Mouse (Mus musculus): ENCODE results near the gene Ebp.

The Ebp gene

DNA sequence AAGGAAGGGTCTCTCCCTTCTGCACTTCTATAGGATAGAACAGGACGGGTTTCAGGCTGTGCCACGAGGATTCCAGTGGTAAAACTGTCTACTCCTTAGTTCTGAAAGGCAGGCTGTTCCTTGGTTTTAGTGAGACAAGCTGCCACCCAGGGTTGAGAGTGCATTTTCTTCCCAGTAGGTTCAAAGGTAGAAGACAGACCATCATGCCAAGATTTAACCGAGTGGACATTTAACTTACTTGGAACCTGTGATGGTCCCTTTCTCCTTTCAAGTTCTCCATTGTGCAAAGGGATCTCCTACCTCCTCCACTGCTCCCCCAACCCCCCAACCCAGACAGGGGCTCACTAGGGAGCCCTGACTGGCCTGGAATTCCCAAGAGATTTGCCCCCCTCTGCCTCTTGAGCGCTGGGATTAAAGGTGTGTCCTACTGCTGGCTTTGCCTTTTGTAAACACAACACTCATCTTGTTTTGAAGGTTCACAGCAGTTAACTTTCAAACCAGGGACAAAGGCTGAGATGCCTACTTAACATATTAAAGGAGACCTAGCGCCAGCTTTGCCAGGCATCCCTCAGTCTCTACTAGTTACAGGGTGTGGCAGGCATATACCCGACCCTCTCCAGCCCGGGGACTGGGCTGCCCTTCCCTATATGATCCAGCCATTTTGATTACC, 10.3 kb downstream of the Ebp start:
- no peak for DNase-seq (ENCODE audit: low spot score in 2 of 2)

DNA sequence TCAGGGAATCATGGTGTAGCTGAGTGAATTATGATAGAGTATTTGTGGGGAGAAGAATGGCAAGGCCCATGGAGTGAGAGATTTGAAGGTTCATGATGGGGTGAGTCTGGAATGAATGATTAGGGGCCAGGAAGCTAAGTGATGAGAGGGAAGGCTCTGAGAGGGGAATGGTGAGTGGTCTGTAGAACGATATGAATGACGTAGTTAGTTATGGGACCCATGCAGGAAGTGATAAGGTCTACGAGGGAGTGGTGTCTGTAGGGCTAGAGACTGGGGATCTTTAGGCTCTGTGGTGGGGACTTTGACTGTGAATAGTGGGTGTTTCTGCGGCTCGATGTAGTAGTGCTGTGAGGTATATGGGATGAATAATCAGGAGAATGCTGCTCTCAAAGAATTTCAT, 13.7 kb downstream of the Ebp start:
- DNase-seq (ENCODE audit: low spot score in 2 of 2), result no peak

DNA sequence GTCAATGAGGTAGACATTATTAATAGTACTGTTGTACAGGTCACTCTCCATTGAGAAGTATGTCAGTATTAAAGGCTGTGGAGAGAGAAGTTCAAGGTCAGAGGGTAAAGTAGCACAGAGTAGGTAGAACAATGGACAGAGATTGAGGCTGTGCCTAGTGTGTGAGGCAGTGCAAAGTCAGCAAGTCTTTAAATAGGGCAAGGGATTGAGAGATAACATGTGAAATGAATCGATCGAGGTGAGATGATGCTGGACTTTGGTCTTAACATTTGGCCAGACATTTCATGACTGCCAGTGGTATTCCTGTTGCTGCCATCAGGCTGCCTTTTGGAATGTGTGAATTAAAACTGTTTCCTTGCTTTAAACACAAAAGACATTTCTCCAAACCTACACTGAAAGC, 14.4 kb downstream of the Ebp start:
- DNase-seq (ENCODE audit: low spot score in 2 of 2), result no peak

DNA sequence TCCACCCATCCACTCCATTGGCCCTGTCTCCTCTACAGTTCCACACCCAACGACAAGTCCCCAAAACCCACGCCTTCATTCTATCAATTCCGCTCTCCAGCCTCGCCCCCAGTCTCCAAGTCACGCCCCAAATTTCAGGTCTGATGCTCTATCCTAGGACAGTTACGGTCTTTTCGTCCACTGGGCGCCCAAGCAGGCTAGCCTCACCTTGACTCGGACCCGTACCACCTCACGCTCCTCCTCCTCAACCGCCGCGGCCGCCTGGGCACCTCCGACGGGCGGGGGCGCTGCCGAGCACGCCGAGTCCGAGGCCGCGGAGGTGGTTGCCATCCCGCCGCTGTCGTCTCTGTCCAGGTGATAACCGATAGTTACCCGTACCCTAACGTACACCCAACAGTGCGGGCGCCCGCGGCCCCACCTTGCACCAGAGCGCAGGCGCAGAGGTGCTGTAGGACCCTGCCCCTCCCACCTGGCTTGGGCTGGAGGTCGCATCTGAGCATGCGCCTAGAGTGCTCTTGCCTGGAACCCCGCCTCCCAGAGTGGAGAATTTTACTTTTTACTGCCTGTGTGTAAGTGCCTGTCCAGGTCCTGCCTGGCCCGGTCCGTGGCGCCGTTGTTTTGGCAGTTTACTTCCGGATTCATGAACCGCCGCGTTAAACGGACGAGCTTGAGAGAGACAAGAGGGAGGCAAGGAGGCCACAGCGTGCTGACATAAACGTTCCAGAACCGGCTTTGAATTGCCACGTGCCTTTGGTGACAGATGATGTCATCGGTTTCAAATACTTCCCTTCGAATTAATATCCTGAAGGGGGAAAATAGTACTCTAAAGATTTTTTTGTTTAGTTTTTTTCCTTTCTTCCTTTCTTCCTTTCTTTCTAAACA, 17.6 kb downstream of the Ebp start, which contains the start of gene Tbc1d25:
Gene Tbc1d25, minus strand, starts transcription at position 678 of the 882 bp plus-strand sequence.
- peak; percentile 58 to 83 for DNase-seq (ENCODE audit: low spot score in 2 of 2)

DNA sequence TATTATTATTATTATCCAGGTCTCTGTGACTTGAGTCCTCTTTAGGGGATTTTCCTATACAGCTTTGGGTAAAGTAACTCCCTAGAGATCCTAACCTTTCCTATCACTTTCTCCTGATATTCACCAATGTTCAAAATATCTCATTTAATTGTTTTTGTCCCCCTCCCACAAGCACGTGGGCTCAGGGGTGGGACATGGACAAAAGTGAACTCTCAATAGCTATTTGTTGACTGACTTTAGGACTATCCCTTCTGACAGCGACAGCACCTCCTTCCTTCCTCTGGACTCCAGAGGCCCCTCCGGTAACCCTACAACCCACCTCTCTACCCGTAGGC, 18.2 kb downstream of the Ebp start:
- DNase-seq (ENCODE audit: low spot score in 2 of 2), result no peak

DNA sequence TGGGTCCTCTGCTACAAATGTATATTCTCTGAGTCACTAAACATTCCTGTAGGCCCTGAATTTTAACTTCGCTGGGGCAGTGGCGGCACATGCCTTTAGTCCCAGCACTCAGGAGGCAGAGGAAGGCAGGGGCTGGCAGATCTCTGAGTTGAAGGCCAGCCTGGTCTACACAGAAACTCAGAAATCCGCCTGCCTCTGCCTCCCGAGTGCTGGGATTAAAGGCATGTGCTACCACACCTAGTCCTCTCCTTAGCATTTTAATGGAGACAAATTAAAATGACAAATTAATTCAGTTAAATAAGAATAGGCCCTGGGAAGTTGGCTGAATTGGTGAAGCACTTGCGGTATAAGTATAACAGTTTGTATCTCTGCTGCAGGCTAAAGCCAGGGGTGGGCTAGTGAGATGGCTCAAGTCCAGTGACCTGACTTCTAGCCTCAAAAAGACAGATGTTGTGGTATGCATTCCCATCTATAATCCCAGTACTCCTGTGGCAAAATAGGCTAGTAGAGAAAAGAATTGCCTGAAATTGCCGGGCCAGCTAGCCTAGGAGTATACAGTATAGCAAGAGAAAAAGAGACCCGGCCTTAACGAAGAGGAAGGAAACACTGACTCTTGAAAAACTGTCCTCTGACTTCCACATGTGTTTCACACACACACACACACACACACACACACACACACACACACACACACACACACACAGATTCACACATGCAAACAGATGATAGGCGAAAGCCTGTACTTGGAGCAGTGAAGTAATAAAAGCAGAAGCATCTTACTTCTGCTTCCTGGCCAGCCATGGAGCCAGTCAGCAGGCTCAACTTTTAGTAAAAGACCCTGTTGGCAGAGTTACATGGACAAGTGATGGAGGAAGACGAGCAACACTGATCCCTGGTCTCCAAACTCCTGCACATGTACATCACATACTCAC, 25.3 kb downstream of the Ebp start:
- no peak for DNase-seq (ENCODE audit: low spot score in 2 of 2)

DNA sequence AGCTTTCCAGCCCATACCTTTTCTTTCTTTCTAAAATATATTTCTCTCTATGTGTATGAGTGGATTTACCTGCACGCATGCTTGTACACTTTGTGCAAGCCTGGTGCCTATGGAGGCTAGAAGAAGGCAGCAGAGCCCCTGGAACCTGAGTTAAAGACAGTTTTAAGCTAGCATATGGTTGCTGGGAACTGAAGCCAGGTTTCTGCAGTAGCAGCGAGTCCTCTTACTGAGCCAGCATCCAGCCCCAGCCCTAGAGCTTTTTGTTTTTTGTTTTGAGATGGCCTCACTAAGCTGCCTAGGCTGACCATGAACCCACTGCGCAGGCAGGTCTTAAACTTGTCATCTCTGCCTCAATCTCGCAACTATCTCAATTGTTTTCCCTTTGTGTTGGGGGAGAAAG, 28.8 kb downstream of the Ebp start:
- DNase-seq (ENCODE audit: low spot score in 2 of 2), result no peak

DNA sequence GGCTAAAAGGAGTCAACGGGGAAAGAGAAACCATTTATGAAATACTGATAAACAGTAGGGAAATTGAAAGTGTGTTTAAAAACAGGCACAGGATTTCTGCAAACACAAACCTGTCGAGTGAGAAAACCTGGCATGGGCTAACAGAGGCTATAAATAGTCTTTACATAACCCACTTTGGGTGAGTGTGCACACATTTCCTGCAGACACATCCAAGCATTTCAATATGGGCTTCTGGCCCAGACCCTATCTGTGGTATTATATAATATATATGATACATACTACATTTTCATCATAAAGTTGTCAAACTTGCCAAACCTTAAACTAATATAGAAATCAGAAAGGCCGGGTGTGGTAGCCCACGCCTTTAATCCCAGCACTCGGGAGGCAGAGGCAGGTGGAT, 30.2 kb downstream of the Ebp start:
- no peak for DNase-seq (ENCODE audit: low spot score in 2 of 2)

DNA sequence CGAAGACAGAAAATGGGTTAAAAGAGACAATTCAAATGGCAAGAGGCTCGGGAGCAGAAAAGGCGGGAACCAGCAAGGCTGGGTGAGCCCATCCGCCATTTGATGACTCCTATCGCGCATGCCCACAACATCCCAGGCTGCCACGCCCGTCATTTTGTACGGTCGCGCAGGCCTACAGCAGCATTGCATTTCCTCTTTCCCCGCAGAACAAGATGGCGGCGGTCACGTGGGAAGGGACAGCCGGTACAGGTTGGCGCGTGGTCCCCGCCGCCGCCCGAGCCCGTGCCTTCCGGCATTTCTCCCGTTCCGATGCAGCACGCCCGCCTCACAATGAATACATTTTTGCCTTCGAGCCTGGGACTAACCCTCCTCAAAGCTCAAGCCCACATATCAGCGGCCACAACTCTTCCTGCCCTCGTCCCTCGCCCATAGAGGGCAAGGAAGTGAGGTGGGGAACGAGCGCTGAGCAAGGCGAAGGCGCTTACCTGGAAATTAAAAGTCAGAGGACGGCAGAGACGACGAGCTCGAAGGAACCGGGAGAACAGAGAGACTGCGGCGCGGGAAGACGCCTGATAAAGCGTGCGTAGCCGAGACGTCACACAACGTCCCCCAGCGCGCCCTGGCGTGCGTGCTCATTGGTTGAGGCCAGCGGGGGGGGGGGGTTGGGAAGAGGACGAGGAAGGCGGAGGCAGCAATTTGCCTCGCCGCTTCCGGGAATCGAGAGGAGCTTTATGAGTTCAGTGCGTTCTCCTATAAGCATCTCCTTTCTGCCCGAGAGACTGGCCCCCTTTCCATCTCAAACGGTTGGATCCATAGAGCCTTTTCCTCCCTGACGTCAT, 47.9 kb downstream of the Ebp start, which contains the start of gene Rbm3:
Gene Rbm3, minus strand, starts transcription at position 728 of the 839 bp plus-strand sequence.
- DNase-seq (ENCODE audit: low spot score in 2 of 2), result peak; percentile 59 to 82

DNA sequence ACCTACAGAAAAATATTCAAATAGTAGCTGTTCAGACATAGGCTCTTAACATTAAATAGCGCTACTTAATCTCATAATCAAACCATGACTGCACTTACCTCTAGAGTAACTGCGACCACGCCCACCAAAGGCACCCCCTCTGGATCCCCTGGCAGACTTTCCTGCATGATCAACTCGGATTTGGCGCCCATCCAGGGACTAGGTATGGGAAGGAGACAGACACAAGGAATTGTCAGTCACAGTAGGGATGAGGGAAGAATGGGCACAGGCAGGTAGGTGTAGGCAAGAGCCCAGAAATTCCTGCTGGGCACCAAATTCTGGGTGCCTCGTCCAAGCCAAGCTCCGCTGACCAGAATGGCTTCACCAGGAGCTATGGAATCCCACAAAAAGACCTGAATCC, 49.6 kb downstream of the Ebp start:
- DNase-seq (ENCODE audit: low spot score in 2 of 2), result no peak

DNA sequence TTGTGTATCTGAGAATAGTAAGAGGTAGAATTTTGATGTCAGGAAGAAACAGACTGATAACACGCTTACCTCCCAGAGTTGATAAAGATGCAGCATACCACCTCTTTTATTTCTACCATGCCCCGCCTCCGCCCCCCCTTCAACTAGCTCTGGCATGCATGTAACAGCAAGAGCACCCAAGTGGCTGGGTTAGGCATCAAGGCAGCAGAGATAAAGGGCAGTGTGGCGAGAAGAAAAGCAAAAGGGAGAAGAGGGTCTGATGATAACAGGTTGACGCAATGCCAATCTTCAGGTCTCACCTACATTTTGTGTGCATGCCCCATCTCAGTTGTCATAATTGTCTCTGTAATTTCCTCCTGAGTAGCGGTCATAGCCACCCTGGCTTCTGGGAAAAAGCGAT, 50.4 kb downstream of the Ebp start:
- no peak for DNase-seq (ENCODE audit: low spot score in 2 of 2)

DNA sequence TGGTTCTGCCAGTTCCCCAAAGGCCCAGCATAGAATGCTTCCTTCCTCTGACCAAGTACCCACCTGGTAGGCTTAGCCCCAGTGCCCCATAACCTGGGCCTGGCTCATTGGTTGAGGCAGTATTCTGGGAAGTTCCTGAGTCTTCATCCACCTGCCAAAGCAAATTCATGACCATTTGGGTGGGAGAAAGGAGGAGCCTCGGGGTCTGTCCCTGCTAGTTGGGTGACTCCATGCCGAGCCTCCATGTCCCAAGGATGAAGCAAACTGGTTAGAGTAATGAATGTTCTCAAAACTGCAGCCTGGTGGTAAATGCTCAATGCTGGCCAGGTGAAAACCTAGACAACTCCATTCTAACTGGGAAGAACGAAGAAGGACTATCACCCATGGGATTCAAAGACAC, 52.3 kb downstream of the Ebp start:
- DNase-seq (ENCODE audit: low spot score in 2 of 2), result no peak

DNA sequence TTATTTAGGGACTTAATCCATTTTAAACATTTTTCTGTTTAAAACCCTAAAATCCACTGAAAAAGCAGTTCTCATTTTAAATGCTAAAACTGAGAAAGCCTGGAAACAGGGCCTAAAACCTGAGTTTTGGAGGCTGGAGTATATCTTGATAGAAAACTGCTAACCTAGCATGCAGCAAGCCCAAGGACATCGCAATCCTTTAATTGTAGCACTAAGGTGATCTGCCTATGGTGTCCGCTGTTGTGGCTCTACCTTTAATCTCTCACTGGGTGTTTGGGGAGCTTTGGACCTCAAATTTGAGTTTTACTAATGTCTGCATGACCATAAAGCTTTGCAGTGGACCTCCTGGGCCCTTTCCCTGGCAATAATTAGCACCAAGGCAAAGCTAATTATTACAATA, 52.9 kb downstream of the Ebp start:
- DNase-seq (ENCODE audit: low spot score in 2 of 2), result no peak

DNA sequence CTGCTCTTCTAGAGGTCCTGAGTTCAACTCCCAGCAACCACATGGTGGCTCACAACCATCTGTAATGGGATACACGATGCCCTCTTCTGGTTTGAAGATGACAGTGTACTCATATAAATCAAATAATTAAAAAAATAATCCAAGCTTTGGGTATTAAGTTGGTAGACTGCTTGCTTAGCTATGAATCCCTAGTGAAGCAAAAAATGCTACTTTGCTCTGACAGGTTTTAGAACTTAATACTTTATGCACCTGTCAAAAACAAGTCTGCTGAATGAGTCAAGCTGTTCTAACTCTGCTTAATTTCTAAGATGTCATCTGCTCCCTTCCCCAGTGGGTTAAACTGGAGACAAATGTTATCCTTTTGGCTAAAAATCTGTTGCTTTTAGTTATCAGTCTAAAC, 53.8 kb downstream of the Ebp start:
- DNase-seq (ENCODE audit: low spot score in 2 of 2), result no peak

DNA sequence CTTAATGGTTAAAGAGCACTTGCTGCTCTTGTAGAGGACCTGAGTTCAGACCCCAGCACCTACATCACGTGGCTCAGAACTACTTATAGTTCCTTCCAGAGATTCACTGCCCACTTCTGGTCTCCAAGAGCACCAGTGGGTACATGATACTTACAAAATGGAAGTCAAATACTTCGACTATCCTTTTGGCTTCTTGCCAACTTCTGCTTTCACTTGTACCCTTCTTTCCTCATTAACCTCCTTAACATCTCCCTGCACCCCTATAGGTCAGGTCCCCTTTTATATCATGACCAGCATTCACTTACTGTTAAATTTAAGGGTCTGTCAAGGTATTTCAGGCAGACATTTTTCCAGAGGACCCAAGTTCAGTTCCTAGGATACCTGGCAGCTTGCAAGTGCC, 57.4 kb downstream of the Ebp start:
- no peak for DNase-seq (ENCODE audit: low spot score in 2 of 2)
